14 mouse cellular contexts compared by ENCODE assay signal in the genomic region with DNA sequence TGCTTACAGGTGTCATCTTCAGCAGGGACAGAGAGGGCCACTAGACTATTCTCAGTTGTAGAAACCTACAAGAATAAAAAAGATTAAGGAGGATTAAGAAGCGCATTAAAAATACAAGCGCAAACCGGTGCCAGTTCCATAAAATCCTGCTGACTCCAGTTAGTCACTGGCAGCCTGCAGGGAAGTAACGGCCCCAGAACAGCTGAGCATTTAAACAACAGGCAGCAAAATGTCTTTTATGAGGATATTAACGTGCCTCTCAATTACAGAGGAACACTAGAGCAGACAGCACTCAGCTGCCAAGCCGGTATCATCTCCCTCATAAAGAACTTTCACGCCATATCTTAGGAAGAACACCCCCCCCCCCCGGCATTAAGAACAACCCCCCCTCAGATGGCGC. TPM values are rescaled to one million over a fixed set of nuclear protein-coding genes. Genes with fewer than 3 reads are reported as not detected.
DNase-seq lines count a peak whose midpoint lies in the region; ATAC-seq and TF ChIP-seq lines count a peak whose summit lies in the region.
"Had no signal": no experiment of that assay in that cellular context is flagged by ENCODE, and none has a peak within 500 bp of the region (broad histone marks: within the 10 kb centered on the region; RNA-seq: fewer than 3 reads in every experiment).

No protein-coding gene starts in this region.

- H3K9ac ChIP-seq in kidney, postnatal 0 days (ENCODE audit: low read depth, low read length) = no peak overlapping the region
- no peak overlapping the region for H3K9ac ChIP-seq in neural tube, embryonic 13.5 days
- H3K9ac ChIP-seq in hindbrain, embryonic 16.5 days (ENCODE audit: low read depth, low read length) = no peak overlapping the region
- H3K9ac ChIP-seq: limb, embryonic 12.5 days; liver, postnatal 0 days had no signal

- H3K4me3 ChIP-seq in kidney, postnatal 0 days (replicated peaks; ENCODE audit: low read depth, low read length) = no peak overlapping the region
- H3K4me3 ChIP-seq in neural tube, embryonic 13.5 days = no peak overlapping the region
- H3K4me3 ChIP-seq in hindbrain, embryonic 16.5 days (ENCODE audit: low read length) = no peak overlapping the region
- no peak overlapping the region for H3K4me3 ChIP-seq in olfactory bulb, adult 2 months (ENCODE audit: insufficient read depth, low read depth, low read length)
- H3K4me3 ChIP-seq: erythroblast, embryonic 14.5 days; heart, embryonic 10.5 days; limb, embryonic 12.5 days had no signal

- ATAC-seq in kidney, postnatal 0 days (replicated peaks; ENCODE audit: low FRiP score, low read depth) = no peak
- peak; percentile 87 for ATAC-seq in neural tube, embryonic 13.5 days (ENCODE audit: low read depth)
- ATAC-seq in hindbrain, embryonic 16.5 days = no peak
- ATAC-seq: liver, postnatal 0 days had no signal

- peak; percentile 11 for DNase-seq in kidney, postnatal 0 days (ENCODE audit: low spot score)
- DNase-seq in kidney, postnatal 36 days = no peak
- DNase-seq in neural tube, embryonic 10.5 days (ENCODE audit: extremely low spot score, low spot score) = no peak
- DNase-seq in ovary, postnatal 10 days (ENCODE audit: low spot score) = no peak
- DNase-seq in cerebellum, adult 18-20 months = no peak
- DNase-seq: adrenal gland, postnatal 25 days; liver, postnatal 0 days; right cerebral cortex, postnatal 4 days had no signal

- WGBS in kidney, postnatal 0 days = 73% methylated on average over 9 of the region's 9 CpGs
- 27% methylated on average over 9 of the region's 9 CpGs for WGBS in neural tube, embryonic 13.5 days
- 69% methylated on average over 9 of the region's 9 CpGs for WGBS in hindbrain, embryonic 16.5 days
- 26% methylated on average over 9 of the region's 9 CpGs for WGBS in olfactory bulb, adult 2 months

- no peak for TF ChIP-seq CTCF in kidney, postnatal 0 days (IDR thresholded peaks at IDR 0.05; ENCODE audit: low read depth)
- no peak for TF ChIP-seq CTCF in olfactory bulb, adult 2 months (IDR thresholded peaks at IDR 0.05; ENCODE audit: insufficient read depth, low read depth, low read length)

- no peak for TF ChIP-seq POLR2A in olfactory bulb, adult 2 months (IDR thresholded peaks at IDR 0.05; ENCODE audit: insufficient read depth, low read depth, low read length)

- no peak overlapping the region for H3K4me2 ChIP-seq in kidney, postnatal 0 days (ENCODE audit: low read length)
- H3K4me2 ChIP-seq in neural tube, embryonic 13.5 days = no peak overlapping the region
- H3K4me2 ChIP-seq in hindbrain, embryonic 16.5 days (ENCODE audit: low read length) = no peak overlapping the region
- H3K4me2 ChIP-seq: limb, embryonic 12.5 days had no signal

- H3K4me1 ChIP-seq in kidney, postnatal 0 days (replicated peaks; ENCODE audit: insufficient read depth, low read length) = no peaks in the 10 kb centered on the region
- peaks cover 26% of the 10 kb centered on the region for H3K4me1 ChIP-seq in neural tube, embryonic 13.5 days (replicated peaks)
- peaks cover 4% of the 10 kb centered on the region; the same call in 1 of the 2 replicates for H3K4me1 ChIP-seq in hindbrain, embryonic 16.5 days (ENCODE audit: control insufficient read depth, insufficient read depth, low read depth, low read length)
- peaks cover 19% of the 10 kb centered on the region for H3K4me1 ChIP-seq in olfactory bulb, adult 2 months (ENCODE audit: control insufficient read depth, insufficient read depth, low read length)

- peaks cover 23% of the 10 kb centered on the region for H3K36me3 ChIP-seq in kidney, postnatal 0 days (ENCODE audit: insufficient read depth, low read length)
- H3K36me3 ChIP-seq in neural tube, embryonic 13.5 days = peaks cover 27% of the 10 kb centered on the region
- H3K36me3 ChIP-seq in hindbrain, embryonic 16.5 days (ENCODE audit: control insufficient read depth, insufficient read depth, low read length) = 0 out of 2 replicates have a peak, but pooled peaks cover 2% of the 10 kb centered on the region

- no peaks in the 10 kb centered on the region for H3K9me3 ChIP-seq in kidney, postnatal 0 days (replicated peaks; ENCODE audit: low read length)
- H3K9me3 ChIP-seq in neural tube, embryonic 13.5 days = no peaks in the 10 kb centered on the region
- H3K9me3 ChIP-seq in hindbrain, embryonic 16.5 days (ENCODE audit: control insufficient read depth, low read length) = no peaks in the 10 kb centered on the region
- H3K9me3 ChIP-seq: heart, embryonic 10.5 days; limb, embryonic 12.5 days had no signal

- no peaks in the 10 kb centered on the region for H3K27me3 ChIP-seq in kidney, postnatal 0 days (ENCODE audit: insufficient read depth, low read length)
- no peaks in the 10 kb centered on the region for H3K27me3 ChIP-seq in neural tube, embryonic 13.5 days
- no peaks in the 10 kb centered on the region for H3K27me3 ChIP-seq in hindbrain, embryonic 16.5 days (replicated peaks; ENCODE audit: control insufficient read depth, insufficient read depth, low read length)
- H3K27me3 ChIP-seq: limb, embryonic 12.5 days had no signal

- H3K27ac ChIP-seq in kidney, postnatal 0 days = no peak overlapping the region
- H3K27ac ChIP-seq in neural tube, embryonic 13.5 days (replicated peaks) = peak overlapping the region; percentile 88
- peak overlapping the region; percentile 48; the same call in 1 of the 2 replicates for H3K27ac ChIP-seq in hindbrain, embryonic 16.5 days (ENCODE audit: low read depth, low read length)
- H3K27ac ChIP-seq in olfactory bulb, adult 2 months (ENCODE audit: insufficient read depth, low read depth, low read length) = peak overlapping the region; percentile 77
- H3K27ac ChIP-seq: heart, embryonic 10.5 days; limb, embryonic 12.5 days had no signal

RNA-seq across cellular contexts. Expression of gene Cers5, which starts 24.1 kb away (rescaled TPM):
- 60.8 and 63.2 TPM in 2 replicates for polyA plus RNA-seq in kidney, postnatal 0 days (2015; fragmentation: Nextera tagmentation; extraction: Ambion mirVana)
- 77.2 and 77.6 TPM in 2 replicates for polyA plus RNA-seq in neural tube, embryonic 13.5 days (2015; fragmentation: Nextera tagmentation; extraction: Ambion mirVana)
- 91.9 and 95.2 TPM in 2 replicates for polyA plus RNA-seq in hindbrain, embryonic 16.5 days (2015; fragmentation: Nextera tagmentation; extraction: Ambion mirVana)
- polyA plus RNA-seq in olfactory bulb, adult 2 months (2012; ENCODE audit: insufficient read depth, insufficient read length, low replicate concordance, missing spikeins) = not detected in 2 replicates
